Mouse (Mus musculus): ENCODE measurements around the gene Lmntd1. TPM values are rescaled to one million over a fixed set of nuclear protein-coding genes. Genes with fewer than 3 reads are reported as not detected.

Lmntd1 gene
- polyA plus RNA-seq, 1 experiment from 2014 or later = 0.75 TPM

DNA sequence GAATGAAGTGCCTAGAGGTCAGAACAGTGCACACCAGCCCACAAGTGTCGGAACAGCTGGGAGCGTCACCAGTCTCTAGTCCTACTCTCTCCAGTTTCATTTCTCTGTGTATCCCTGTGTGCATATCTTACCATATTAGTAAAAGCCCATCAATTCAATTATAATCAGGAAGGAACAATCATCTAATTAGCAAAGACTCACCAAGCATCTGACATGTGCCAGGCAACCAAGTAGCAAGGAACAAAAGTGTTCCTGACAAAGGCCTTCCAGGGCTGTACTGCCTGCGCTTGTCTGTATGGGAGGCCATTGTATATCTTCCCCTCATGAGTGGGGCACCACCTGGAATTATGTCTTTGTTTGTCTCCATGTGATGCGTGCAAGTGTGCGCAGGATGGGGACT, 3.2 kb downstream of the Lmntd1 start:
- Histone ChIP-seq H3K4me1 (ENCODE audit: control insufficient read depth, insufficient read depth, low read length) (no peaks in the 10 kb centered on the region), H3K27me3 (replicated peaks; ENCODE audit: control insufficient read depth, insufficient read depth, low read length) (no peaks in the 10 kb centered on the region), H3K27ac (ENCODE audit: low read length) (no peak overlapping the region), H3K4me3 (ENCODE audit: low read length) (no peak overlapping the region), H3K9ac (ENCODE audit: low read depth, low read length) (no peak overlapping the region), H3K4me2 (ENCODE audit: low read depth, low read length) (no peak overlapping the region), H3K36me3 (ENCODE audit: control insufficient read depth, insufficient read depth, low read length) (no peaks in the 10 kb centered on the region), H3K9me3 (ENCODE audit: control insufficient read depth, low read length) (no peaks in the 10 kb centered on the region)
- WGBS = 91% methylated on average over 5 of the region's 5 CpGs
- ATAC-seq = no peak

GRCm38 (mm10) chr6:145608693-145609092, 5.4 kb downstream of the Lmntd1 start:
- Histone ChIP-seq H3K36me3 (ENCODE audit: control insufficient read depth, insufficient read depth, low read length) (no peaks in the 10 kb centered on the region), H3K27me3 (replicated peaks; ENCODE audit: control insufficient read depth, insufficient read depth, low read length) (no peaks in the 10 kb centered on the region), H3K9me3 (ENCODE audit: control insufficient read depth, low read length) (no peaks in the 10 kb centered on the region), H3K4me1 (ENCODE audit: control insufficient read depth, insufficient read depth, low read length) (no peaks in the 10 kb centered on the region), H3K27ac (ENCODE audit: low read length) (peak overlapping the region; percentile 55), H3K4me2 (ENCODE audit: low read depth, low read length) (no peak overlapping the region), H3K4me3 (ENCODE audit: low read length) (no peak overlapping the region), H3K9ac (ENCODE audit: low read depth, low read length) (no peak overlapping the region)
- no peak for ATAC-seq
- 88% methylated on average over 5 of the region's 5 CpGs for WGBS

DNA sequence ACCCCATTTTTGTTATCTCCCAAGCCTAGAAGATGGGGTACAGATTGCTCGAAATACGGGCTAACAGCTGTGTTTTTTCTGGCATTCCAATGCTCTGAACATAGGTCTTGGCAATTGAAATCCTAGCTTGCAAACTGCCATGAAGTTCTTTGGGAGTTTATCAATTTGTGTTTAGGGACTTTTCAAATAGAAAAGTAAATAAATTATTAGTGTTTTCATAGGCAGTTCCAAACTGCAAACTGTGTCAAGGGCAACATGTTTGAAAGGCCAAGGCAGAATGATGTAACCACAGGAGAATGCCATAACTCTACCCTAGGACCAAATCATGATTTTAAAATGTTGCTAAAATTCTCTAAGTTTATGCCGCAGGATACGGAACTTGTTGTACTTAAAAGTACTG, 6.4 kb downstream of the Lmntd1 start:
- H3K36me3 ChIP-seq (ENCODE audit: control insufficient read depth, insufficient read depth, low read length) = no peaks in the 10 kb centered on the region
- H3K27ac ChIP-seq (ENCODE audit: low read length) = no peak overlapping the region
- no peaks in the 10 kb centered on the region for H3K9me3 ChIP-seq (ENCODE audit: control insufficient read depth, low read length)
- H3K27me3 ChIP-seq (replicated peaks; ENCODE audit: control insufficient read depth, insufficient read depth, low read length) = no peaks in the 10 kb centered on the region
- H3K4me3 ChIP-seq (ENCODE audit: low read length) = no peak overlapping the region
- 66% methylated on average over 4 of the region's 4 CpGs for WGBS
- no peak for ATAC-seq
- no peaks in the 10 kb centered on the region for H3K4me1 ChIP-seq (ENCODE audit: control insufficient read depth, insufficient read depth, low read length)
- no peak overlapping the region for H3K4me2 ChIP-seq (ENCODE audit: low read depth, low read length)
- no peak overlapping the region for H3K9ac ChIP-seq (ENCODE audit: low read depth, low read length)

- Histone ChIP-seq H3K9me3 (ENCODE audit: control insufficient read depth, low read length) (no peaks in the 10 kb centered on the region), H3K4me3 (ENCODE audit: low read length) (no peak overlapping the region), H3K4me2 (ENCODE audit: low read depth, low read length) (no peak overlapping the region), H3K9ac (ENCODE audit: low read depth, low read length) (no peak overlapping the region), H3K36me3 (ENCODE audit: control insufficient read depth, insufficient read depth, low read length) (no peaks in the 10 kb centered on the region), H3K27ac (ENCODE audit: low read length) (no peak overlapping the region), H3K4me1 (ENCODE audit: control insufficient read depth, insufficient read depth, low read length) (no peaks in the 10 kb centered on the region), H3K27me3 (replicated peaks; ENCODE audit: control insufficient read depth, insufficient read depth, low read length) (no peaks in the 10 kb centered on the region)
- 57% methylated on average over 3 of the region's 3 CpGs for WGBS
- no peak for ATAC-seq
Observed at GRCm38 (mm10) chr6:145605203-145605602, 8.9 kb downstream of the Lmntd1 start.

DNA sequence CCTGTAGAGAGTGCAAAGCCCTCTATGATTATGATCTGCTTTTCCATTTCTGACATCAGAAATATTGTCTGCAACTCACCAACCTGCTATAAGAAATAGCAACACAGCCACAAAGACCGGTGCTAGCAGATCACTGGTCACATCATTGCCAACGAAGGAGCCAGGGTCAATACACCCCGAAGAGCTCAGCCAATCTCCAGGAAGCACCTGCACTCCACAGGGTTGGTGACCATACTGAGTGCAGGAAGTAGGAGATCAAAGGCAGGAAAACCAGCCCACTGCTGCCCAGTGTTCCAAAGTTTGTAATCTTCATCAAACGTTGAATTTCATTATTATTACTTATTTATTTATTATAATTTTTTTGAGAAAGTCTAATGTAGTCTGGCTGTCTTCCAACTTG, 9.5 kb downstream of the Lmntd1 start:
- Histone ChIP-seq H3K9me3 (ENCODE audit: control insufficient read depth, low read length) (no peaks in the 10 kb centered on the region), H3K4me1 (ENCODE audit: control insufficient read depth, insufficient read depth, low read length) (no peaks in the 10 kb centered on the region), H3K4me2 (ENCODE audit: low read depth, low read length) (no peak overlapping the region), H3K36me3 (ENCODE audit: control insufficient read depth, insufficient read depth, low read length) (no peaks in the 10 kb centered on the region), H3K9ac (ENCODE audit: low read depth, low read length) (no peak overlapping the region), H3K27me3 (replicated peaks; ENCODE audit: control insufficient read depth, insufficient read depth, low read length) (no peaks in the 10 kb centered on the region), H3K27ac (ENCODE audit: low read length) (no peak overlapping the region), H3K4me3 (ENCODE audit: low read length) (no peak overlapping the region)
- WGBS = 68% methylated on average over 4 of the region's 4 CpGs
- ATAC-seq = no peak

DNA sequence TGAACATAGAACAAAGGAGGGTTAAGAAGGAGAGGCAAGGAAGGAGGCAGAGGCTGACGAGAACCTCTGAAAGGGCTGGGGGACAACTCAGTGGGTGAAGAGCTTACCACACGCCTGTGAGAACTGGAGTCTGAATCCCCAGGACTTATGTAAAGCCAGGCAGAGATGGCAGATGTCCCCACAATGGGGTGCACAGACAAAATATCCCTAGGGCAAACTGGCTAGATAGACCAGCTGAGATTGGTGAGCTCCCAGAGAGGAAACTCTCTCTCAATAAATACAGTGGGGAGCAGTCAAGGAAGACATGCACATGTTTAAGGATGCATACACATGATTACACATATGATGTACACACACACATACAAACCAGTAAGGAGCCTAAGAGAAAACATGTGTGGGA, 10.0 kb downstream of the Lmntd1 start:
- no peak for ATAC-seq
- Histone ChIP-seq H3K4me3 (ENCODE audit: low read length) (no peak overlapping the region), H3K4me2 (ENCODE audit: low read depth, low read length) (no peak overlapping the region), H3K9me3 (ENCODE audit: control insufficient read depth, low read length) (no peaks in the 10 kb centered on the region), H3K36me3 (ENCODE audit: control insufficient read depth, insufficient read depth, low read length) (no peaks in the 10 kb centered on the region), H3K9ac (ENCODE audit: low read depth, low read length) (no peak overlapping the region), H3K27ac (ENCODE audit: low read length) (no peak overlapping the region), H3K27me3 (replicated peaks; ENCODE audit: control insufficient read depth, insufficient read depth, low read length) (no peaks in the 10 kb centered on the region), H3K4me1 (ENCODE audit: control insufficient read depth, insufficient read depth, low read length) (peaks cover under 1% of the 10 kb centered on the region; the same call in 1 of the 2 replicates)
- 56% methylated on average over 2 of the region's 2 CpGs for WGBS

DNA sequence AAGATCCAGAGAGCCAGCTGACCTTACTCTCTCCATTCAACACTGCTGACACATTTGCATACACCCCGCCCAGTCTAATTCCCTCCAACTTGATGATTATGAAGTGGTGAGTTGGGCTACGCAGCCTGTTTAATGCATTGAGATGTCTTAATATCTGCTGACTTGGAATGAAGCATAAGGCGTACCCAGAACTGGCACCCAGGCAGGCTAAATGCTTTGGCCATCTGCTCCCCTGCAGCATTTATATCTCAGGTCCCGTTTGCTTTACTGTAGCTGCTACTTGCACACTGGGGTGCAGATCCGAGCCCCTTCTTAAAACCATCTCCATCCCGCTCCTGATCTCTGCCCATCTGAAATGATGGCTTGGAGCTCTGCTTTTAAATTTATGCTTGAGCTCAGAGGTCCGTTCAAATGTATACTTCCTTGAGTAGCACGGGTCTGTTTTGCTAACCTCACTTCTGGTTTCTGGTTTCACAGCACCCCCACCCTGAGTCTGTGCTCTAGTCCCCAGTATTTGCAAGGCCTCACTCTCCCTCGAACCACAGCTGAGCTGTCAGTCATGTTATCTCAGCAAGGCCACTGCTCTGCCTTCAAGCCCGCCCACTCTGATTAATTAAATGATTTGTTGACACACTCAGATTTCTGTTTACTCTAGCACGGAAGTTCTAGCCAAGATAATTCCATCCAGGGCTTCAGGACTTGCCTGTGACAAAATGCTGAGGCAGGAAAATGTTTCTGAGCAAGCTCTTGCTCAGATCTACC, 15.1 kb downstream of the Lmntd1 start:
- Histone ChIP-seq H3K4me3 (ENCODE audit: low read length) (no peak overlapping the region), H3K27me3 (replicated peaks; ENCODE audit: control insufficient read depth, insufficient read depth, low read length) (no peaks in the 10 kb centered on the region), H3K36me3 (ENCODE audit: control insufficient read depth, insufficient read depth, low read length) (no peaks in the 10 kb centered on the region), H3K9me3 (ENCODE audit: control insufficient read depth, low read length) (no peaks in the 10 kb centered on the region), H3K27ac (ENCODE audit: low read length) (peak overlapping the region; percentile 13; the same call in 1 of the 2 replicates), H3K9ac (ENCODE audit: low read depth, low read length) (no peak overlapping the region), H3K4me1 (ENCODE audit: control insufficient read depth, insufficient read depth, low read length) (peaks cover 14% of the 10 kb centered on the region), H3K4me2 (ENCODE audit: low read depth, low read length) (no peak overlapping the region)
- peak; percentile 79 for ATAC-seq
- WGBS = 40% methylated on average over 11 of the region's 11 CpGs

DNA sequence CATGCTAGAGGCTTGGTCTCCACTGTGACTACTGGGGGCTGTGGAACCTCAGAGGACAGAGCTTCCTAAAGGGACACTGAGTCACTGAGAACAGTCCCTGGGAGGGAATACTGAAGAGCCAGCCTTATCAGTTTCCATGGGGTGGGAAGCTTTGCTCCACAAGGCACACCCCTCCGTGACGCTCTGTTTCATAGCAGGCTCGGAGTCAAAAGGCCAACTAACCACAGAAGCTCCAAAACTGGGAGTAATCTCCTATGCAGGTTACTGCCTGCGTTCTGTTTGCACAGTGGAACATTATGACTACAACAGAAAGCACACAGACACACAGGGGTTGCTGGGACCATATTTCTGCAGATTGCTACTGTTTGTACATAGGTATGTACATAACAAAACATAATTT, 18.2 kb downstream of the Lmntd1 start:
- Histone ChIP-seq H3K9ac (ENCODE audit: low read depth, low read length) (no peak overlapping the region), H3K27ac (ENCODE audit: low read length) (no peak overlapping the region), H3K36me3 (ENCODE audit: control insufficient read depth, insufficient read depth, low read length) (no peaks in the 10 kb centered on the region), H3K4me2 (ENCODE audit: low read depth, low read length) (no peak overlapping the region), H3K4me1 (ENCODE audit: control insufficient read depth, insufficient read depth, low read length) (peaks cover 27% of the 10 kb centered on the region), H3K27me3 (replicated peaks; ENCODE audit: control insufficient read depth, insufficient read depth, low read length) (no peaks in the 10 kb centered on the region), H3K9me3 (ENCODE audit: control insufficient read depth, low read length) (no peaks in the 10 kb centered on the region), H3K4me3 (ENCODE audit: low read length) (no peak overlapping the region)
- no peak for ATAC-seq
- 55% methylated on average over 4 of the region's 4 CpGs for WGBS

DNA sequence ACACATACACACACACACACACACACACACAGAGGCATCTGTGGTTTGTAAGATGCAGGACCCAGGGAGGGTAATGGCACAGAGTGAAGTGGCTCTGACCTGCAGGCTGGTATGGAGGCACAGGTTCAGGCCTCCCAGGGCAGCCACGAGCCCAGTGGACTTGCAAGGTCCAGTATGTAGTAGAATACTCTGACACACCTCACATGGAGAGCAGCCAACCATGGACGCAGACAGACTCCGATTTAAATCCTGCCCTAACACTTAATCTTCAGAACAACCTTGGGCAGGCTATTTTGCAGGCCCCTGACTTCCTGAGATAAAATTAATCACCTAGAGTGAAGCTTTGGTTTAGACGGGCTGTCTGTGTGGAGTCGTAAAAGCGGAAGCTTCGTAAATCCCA, 20.1 kb downstream of the Lmntd1 start:
- Histone ChIP-seq H3K27me3 (replicated peaks; ENCODE audit: control insufficient read depth, insufficient read depth, low read length) (no peaks in the 10 kb centered on the region), H3K4me2 (ENCODE audit: low read depth, low read length) (no peak overlapping the region), H3K27ac (ENCODE audit: low read length) (no peak overlapping the region), H3K4me1 (ENCODE audit: control insufficient read depth, insufficient read depth, low read length) (peaks cover 25% of the 10 kb centered on the region), H3K9ac (ENCODE audit: low read depth, low read length) (no peak overlapping the region), H3K36me3 (ENCODE audit: control insufficient read depth, insufficient read depth, low read length) (no peaks in the 10 kb centered on the region), H3K9me3 (ENCODE audit: control insufficient read depth, low read length) (no peaks in the 10 kb centered on the region), H3K4me3 (ENCODE audit: low read length) (no peak overlapping the region)
- 48% methylated on average over 7 of the region's 7 CpGs for WGBS
- no peak for ATAC-seq

DNA sequence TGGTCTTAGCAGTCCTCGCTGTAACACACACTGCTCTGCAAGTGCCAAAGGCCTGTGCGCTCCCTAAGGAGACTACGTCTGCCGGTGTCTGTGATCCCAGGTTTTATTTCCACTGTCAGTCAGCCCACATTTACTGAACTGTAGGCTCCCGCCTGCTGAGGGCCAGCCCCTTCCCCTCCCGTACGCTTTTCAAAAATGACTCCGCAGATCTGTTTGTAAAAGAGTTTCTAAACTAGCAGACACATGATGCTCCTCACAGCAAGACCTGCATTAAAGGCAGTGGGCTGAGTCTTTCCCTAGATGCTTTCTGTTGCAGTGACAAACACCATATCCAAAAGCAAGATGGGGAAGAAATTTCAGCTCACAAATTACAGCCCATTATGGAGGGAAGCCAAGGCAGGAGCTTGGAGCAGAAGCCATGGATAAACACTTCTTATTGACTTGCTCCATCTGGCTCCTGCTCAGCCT, 21.6 kb downstream of the Lmntd1 start:
- peak overlapping the region; percentile 84 for H3K27ac ChIP-seq (ENCODE audit: low read length)
- H3K9ac ChIP-seq (ENCODE audit: low read depth, low read length) = no peak overlapping the region
- peak; percentile 62 for ATAC-seq
- H3K9me3 ChIP-seq (ENCODE audit: control insufficient read depth, low read length) = no peaks in the 10 kb centered on the region
- H3K4me1 ChIP-seq (ENCODE audit: control insufficient read depth, insufficient read depth, low read length) = peaks cover 17% of the 10 kb centered on the region
- H3K36me3 ChIP-seq (ENCODE audit: control insufficient read depth, insufficient read depth, low read length) = no peaks in the 10 kb centered on the region
- no peaks in the 10 kb centered on the region for H3K27me3 ChIP-seq (replicated peaks; ENCODE audit: control insufficient read depth, insufficient read depth, low read length)
- H3K4me2 ChIP-seq (ENCODE audit: low read depth, low read length) = no peak overlapping the region
- no peak overlapping the region for H3K4me3 ChIP-seq (ENCODE audit: low read length)
- 48% methylated on average over 8 of the region's 8 CpGs for WGBS

Measured in intestine, embryonic 16.5 days (tissue).